Mouse (Mus musculus) CH12.LX (cell line): Measurements from ENCODE around the gene Nim1k. TPM values are rescaled to one million over a fixed set of nuclear protein-coding genes. Genes with fewer than 3 reads are reported as not detected.
"Not testable (repeated sequence)": the region's sequence is repeated elsewhere in the genome, so short reads cannot be mapped to it uniquely, and the experiment has no call there.

ENCODE experiments used
- DNase-seq: peaks from one replicate; pipeline ENCODE4 v3.0.0-alpha.2; 2013; ENCODE audit errors: extremely low read depth
- H3K27ac ChIP-seq: 2 replicates; pipeline ENCODE4 v1.5.1; 2012; ENCODE audit warnings: low read depth, mild to moderate bottlenecking, control low read depth, moderate library complexity; ENCODE audit not compliant: insufficient read depth
- H3K27me3 ChIP-seq: replicated peaks from 2 replicates; pipeline ENCODE3; 2012; ENCODE audit warnings: inconsistent platforms
- H3K36me3 ChIP-seq, 2 experiments: replicated peaks in 1 of 2; 2 replicates each; pipeline versions ENCODE3 to v1.6.1; 2012; ENCODE audit warnings: inconsistent platforms in 1 of 2, low read length in 1 of 2, mild to moderate bottlenecking in 1 of 2, mixed read lengths in 1 of 2, moderate library complexity in 1 of 2; ENCODE audit not compliant: control insufficient read depth in 1 of 2, insufficient read depth in 1 of 2
- H3K4me1 ChIP-seq, 2 experiments: 2 replicates each; pipeline ENCODE4 v1.6.1; 2012; ENCODE audit warnings: inconsistent platforms in 1 of 2, moderate library complexity in 1 of 2; ENCODE audit not compliant: insufficient read depth in 2 of 2, control insufficient read depth in 1 of 2
- H3K4me2 ChIP-seq: 2 replicates; pipeline ENCODE4 v1.6.1; 2012; ENCODE audit warnings: low read depth, mild to moderate bottlenecking, control low read depth; ENCODE audit not compliant: poor library complexity, insufficient read depth, severe bottlenecking
- H3K4me3 ChIP-seq, 3 experiments: fragments of 150-350 bp in 1 of 3; sonication (generic) in 1 of 3; replicated peaks in 1 of 3; 2 replicates each; pipeline versions ENCODE3 to v1.5.1; 2011 to 2012; ENCODE audit warnings: low read depth in 2 of 3, low read length in 2 of 3, mild to moderate bottlenecking in 2 of 3, moderate library complexity in 2 of 3, control low read depth in 1 of 3, improper control_type of control experiment in 1 of 3, inconsistent platforms in 1 of 3, mixed read lengths in 1 of 3; ENCODE audit not compliant: poor library complexity in 1 of 3
- H3K79me2 ChIP-seq: replicated peaks from 2 replicates; pipeline ENCODE4 v1.6.1; 2012; ENCODE audit warnings: mild to moderate bottlenecking, moderate library complexity; ENCODE audit not compliant: control insufficient read depth, poor library complexity, insufficient read depth, severe bottlenecking; ENCODE audit errors: extremely low read depth
- H3K9ac ChIP-seq: 2 replicates; pipeline ENCODE4 v1.6.1; 2012; ENCODE audit warnings: low read depth, mild to moderate bottlenecking, control low read depth, moderate library complexity; ENCODE audit not compliant: insufficient read depth
- H3K9me3 ChIP-seq: replicated peaks from 2 replicates; pipeline ENCODE3; 2012; ENCODE audit warnings: low read length, inconsistent platforms, mixed read lengths
- CHD2 ChIP-seq: IDR thresholded peaks from 2 replicates; pipeline ENCODE4 v1.6.1; 2011; ENCODE audit warnings: low read length, improper control_type of control experiment
- ELF1 ChIP-seq: IDR thresholded peaks from 2 replicates; pipeline ENCODE4 v1.6.1; 2014; ENCODE audit warnings: low read depth, mild to moderate bottlenecking, inconsistent platforms, low read length, improper control_type of control experiment
- GABPA ChIP-seq: IDR thresholded peaks from 2 replicates; pipeline ENCODE4 v1.6.1; 2012; ENCODE audit warnings: low read depth, low read length, improper control_type of control experiment, inconsistent platforms; ENCODE audit not compliant: insufficient replicate concordance
- HCFC1 ChIP-seq: IDR thresholded peaks from 2 replicates; pipeline ENCODE4 v1.6.1; 2012; ENCODE audit warnings: low read depth, mild to moderate bottlenecking, inconsistent platforms, low read length, improper control_type of control experiment
- JUND ChIP-seq: conservative IDR thresholded peaks from 2 replicates; pipeline ENCODE4 v1.6.1; 2011; ENCODE audit warnings: low read depth, low read length, improper control_type of control experiment
- KAT2A ChIP-seq: IDR thresholded peaks from 2 replicates; pipeline ENCODE4 v1.6.1; 2012; ENCODE audit warnings: low read length, improper control_type of control experiment, inconsistent platforms; ENCODE audit not compliant: insufficient replicate concordance
- MAZ ChIP-seq: IDR thresholded peaks from 2 replicates; pipeline ENCODE4 v1.6.1; 2012; ENCODE audit warnings: low read depth, mild to moderate bottlenecking, inconsistent platforms, low read length, improper control_type of control experiment, moderate library complexity
- MXI1 ChIP-seq: IDR thresholded peaks from 2 replicates; pipeline ENCODE4 v1.6.1; 2011; ENCODE audit warnings: mild to moderate bottlenecking, low read depth, low read length, improper control_type of control experiment
- NELFE ChIP-seq: IDR thresholded peaks from 2 replicates; pipeline ENCODE4 v1.6.1; 2011; ENCODE audit warnings: low read depth, low read length, improper control_type of control experiment
- POLR2A ChIP-seq: IDR thresholded peaks from 2 replicates; pipeline ENCODE4 v1.6.1; 2011; ENCODE audit warnings: low read depth, mild to moderate bottlenecking, improper control_type of control experiment, low read length
- POLR2AphosphoS2 ChIP-seq: IDR thresholded peaks from 2 replicates; pipeline ENCODE4 v1.6.1; 2011; ENCODE audit warnings: low read depth, low read length, improper control_type of control experiment
- RCOR1 ChIP-seq: conservative IDR thresholded peaks from 2 replicates; pipeline ENCODE4 v1.6.1; 2012; ENCODE audit warnings: low read depth, mild to moderate bottlenecking, inconsistent platforms, low read length, improper control_type of control experiment
- SIN3A ChIP-seq: IDR thresholded peaks from 2 replicates; pipeline ENCODE4 v1.6.1; 2012; ENCODE audit warnings: low read length, improper control_type of control experiment, inconsistent platforms
- SMC3 ChIP-seq: IDR thresholded peaks from 2 replicates; pipeline ENCODE4 v1.6.1; 2011; ENCODE audit warnings: low read depth, low read length, improper control_type of control experiment
- TBP ChIP-seq: conservative IDR thresholded peaks from 2 replicates; pipeline ENCODE4 v1.6.1; 2011; ENCODE audit warnings: low read depth, low read length, improper control_type of control experiment
- TCF12 ChIP-seq: IDR thresholded peaks from 2 replicates; pipeline ENCODE4 v1.6.1; 2014; ENCODE audit warnings: low read depth, mild to moderate bottlenecking, inconsistent platforms, low read length, improper control_type of control experiment
- UBTF ChIP-seq: IDR thresholded peaks from 2 replicates; pipeline ENCODE4 v1.6.1; 2012; ENCODE audit warnings: low read depth, mild to moderate bottlenecking, inconsistent platforms, low read length, improper control_type of control experiment, moderate library complexity
- USF2 ChIP-seq: conservative IDR thresholded peaks from 2 replicates; pipeline ENCODE4 v1.6.1; 2011; ENCODE audit warnings: low read depth, low read length, improper control_type of control experiment
- ZMIZ1 ChIP-seq: IDR thresholded peaks from 2 replicates; pipeline ENCODE4 v1.6.1; 2012; ENCODE audit warnings: low read depth, mild to moderate bottlenecking, inconsistent platforms, low read length, improper control_type of control experiment
- dilution Hi-C: fragments of 300-500 bp; cut with MboI; formaldehyde crosslinking; loops from 2 replicates; pipeline ENCODE4 v1.14.3; 2020; ENCODE audit warnings: low sequenced_read_pairs; ENCODE audit not compliant: extremely low pct_unique_long_range_greater_than_20kb, extremely low pct_ligation_motif_present
- in situ Hi-C: fragments of 300-500 bp; cut with MboI; formaldehyde crosslinking; loops from 3 replicates; pipeline ENCODE4 v1.14.3; 2019; ENCODE audit warnings: low sequenced_read_pairs, low pct_ligation_motif_present, low pct_unique_long_range_greater_than_20kb, mixed read lengths
- polyA plus RNA-seq: library from polyadenylated mRNA; unstranded; fragments of >175 nt; gene quantifications from 2 replicates; pipeline ENCODE4 v1.2.1, GENCODE M21; 2012; ENCODE audit warnings: low read depth; ENCODE audit not compliant: insufficient read length
- total RNA-seq, 2 experiments: library from RNA; depleted of rRNA; stranded (reverse); fragments of 300-350 nt in 1 of 2; fragments of >200 nt in 1 of 2; gene quantifications; 2 replicates each; pipeline ENCODE4 v1.2.3; 2012 to 2014

Gene Nim1k
- total and polyA plus RNA-seq, 3 experiments: 0.04 to 0.16 (median 0.09) TPM

DNA sequence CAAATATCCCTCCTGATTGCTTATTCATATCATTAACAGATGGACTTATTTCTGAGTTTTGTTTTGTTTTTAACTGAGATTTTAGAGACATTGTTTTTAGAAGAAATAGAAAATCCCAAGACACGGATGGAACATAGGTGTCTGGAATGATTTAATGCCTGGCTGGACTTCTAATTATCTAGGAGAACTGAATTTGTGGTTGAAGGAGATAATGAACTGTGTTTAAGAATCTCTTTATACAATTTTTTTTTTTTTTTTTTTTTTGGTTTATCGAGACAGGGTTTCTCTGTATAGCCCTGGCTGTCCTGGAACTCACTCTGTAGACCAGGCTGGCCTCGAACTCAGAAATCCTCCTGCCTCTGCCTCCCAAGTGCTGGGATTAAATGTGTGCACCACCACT is 63.7 kb downstream of the Nim1k start:
- H3K4me3 ChIP-seq: peak overlapping the region in 2 of 3 experiments; percentile 81 to 97
- dilution Hi-C loops, in situ Hi-C loops, H3K27me3 ChIP-seq, H3K27ac ChIP-seq, H3K9me3 ChIP-seq, DNase-seq: not testable (repeated sequence)
- peaks cover 11 to 47% of the 10 kb centered on the region in 2 experiments; a peak in 3 of 4 replicates for H3K4me1 ChIP-seq
- peak overlapping the region; percentile 95 for H3K4me2 ChIP-seq
- H3K36me3 ChIP-seq: peaks cover 0 to 12% of the 10 kb centered on the region in 2 experiments
- H3K9ac ChIP-seq: peak overlapping the region; percentile 53; the same call in 1 of the 2 replicates
- peaks cover 54% of the 10 kb centered on the region for H3K79me2 ChIP-seq
- 0 out of 2 replicates have a peak, but pooled peaks have one; percentile 1 for TF ChIP-seq SIN3A

DNA sequence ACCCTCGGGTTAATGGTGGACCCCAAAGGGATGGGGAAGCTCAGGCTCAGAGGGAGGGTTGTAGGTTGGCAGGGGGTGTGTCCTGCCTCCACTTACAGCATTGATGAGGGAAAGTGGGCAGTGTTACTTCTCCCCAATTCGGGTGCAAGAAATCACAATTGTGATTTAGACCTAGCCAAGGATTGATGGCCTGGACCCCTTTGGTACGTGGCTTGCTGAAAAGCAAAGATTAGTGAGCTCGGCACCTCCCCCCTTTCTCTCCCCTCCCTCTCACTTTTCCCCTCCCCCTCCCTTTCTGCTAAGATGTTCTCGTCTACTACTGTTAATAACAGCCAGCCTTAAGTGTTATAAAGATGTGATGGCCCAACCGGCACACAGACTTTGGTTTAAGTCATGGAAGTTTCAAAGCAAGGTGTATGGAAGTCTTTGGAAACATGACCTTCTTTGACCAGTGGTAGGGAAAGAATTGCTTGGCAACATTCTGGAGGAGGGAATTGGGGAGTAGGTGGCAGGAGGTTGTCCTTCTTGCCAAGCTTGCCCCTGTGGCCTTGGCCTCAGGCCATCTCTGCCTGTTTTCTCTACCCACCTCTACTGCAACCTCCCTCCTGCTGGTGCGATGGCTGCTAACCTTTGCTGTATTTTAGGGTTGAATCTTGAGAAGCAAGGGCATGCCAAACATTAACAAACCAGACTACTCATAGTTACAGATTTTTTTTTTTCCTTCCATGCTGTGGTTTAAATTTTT is 64.6 kb downstream of the Nim1k start:
- Histone ChIP-seq H3K4me3 (peak overlapping the region; percentile 75 to 97 (median 81)), H3K4me2 (peak overlapping the region; percentile 95), H3K27ac (0 out of 2 replicates have a peak overlapping the region, but pooled peaks have one; percentile 38), H3K27me3 (no peaks in the 10 kb centered on the region), H3K79me2 (peaks cover 50% of the 10 kb centered on the region), H3K4me1 (peaks cover 11 to 47% of the 10 kb centered on the region in 2 experiments; a peak in 3 of 4 replicates), H3K9me3 (no peaks in the 10 kb centered on the region), H3K36me3 (peaks cover 0 to 7% of the 10 kb centered on the region in 2 experiments), H3K9ac (peak overlapping the region; percentile 53)
- in situ Hi-C loops: no loop called here
- dilution Hi-C loops: no loop called here
- DNase-seq: peak; percentile 26
- TF ChIP-seq CHD2 (peak; percentile 53; the same call in 1 of the 2 replicates), GABPA (no peak), MAZ (no peak), POLR2A (no peak)

DNA sequence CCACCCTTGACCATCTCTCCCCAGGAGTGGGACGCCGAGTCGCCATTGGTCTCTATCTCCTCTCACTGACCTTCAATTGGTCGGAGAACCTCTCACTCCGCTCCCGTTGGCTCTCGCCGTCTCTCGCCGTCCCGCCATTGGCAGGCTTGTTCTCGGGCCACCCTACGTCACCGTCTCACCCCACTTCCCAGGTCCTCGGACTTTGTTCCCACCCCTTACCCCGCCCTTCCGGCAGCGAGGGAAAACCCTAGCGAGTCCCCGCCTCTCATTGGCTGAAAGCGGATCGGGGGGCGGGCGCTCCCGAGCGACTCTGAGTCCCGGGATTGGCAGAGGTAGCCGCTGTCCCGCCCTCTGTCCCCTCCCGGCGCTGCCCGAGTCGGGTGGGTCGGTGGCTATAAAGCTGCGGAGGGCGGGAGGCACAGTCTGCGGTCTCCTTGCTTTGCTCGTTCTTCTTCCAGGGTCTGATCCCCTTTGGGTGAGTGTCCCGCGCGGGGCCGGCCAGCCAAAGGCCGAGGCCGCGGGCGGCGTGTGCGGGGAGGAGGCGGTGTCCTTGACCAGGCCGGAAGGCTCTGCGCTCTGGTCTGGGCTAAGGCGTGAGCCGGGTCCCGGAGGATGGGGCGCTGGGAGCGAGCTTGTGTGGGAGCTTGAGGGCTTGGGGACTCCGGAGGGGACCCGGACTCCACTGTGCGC is 65.5 kb downstream of the Nim1k start, which contains the start of gene Hmgcs1:
Gene Hmgcs1 (plus strand): TSS at position 341 of the 690 bp plus-strand sequence.
- Histone ChIP-seq H3K9ac (peak within 1 kb of the TSS; percentile 53), H3K79me2 (peaks cover 44% of the 10 kb centered on the region), H3K9me3 (no peaks in the 10 kb centered on the region), H3K27me3 (no peaks in the 10 kb centered on the region), H3K27ac (peak within 1 kb of the TSS; percentile 38; the same call in 1 of the 2 replicates), H3K36me3 (peaks cover 0 to 3% of the 10 kb centered on the region in 2 experiments), H3K4me1 (peaks cover 11 to 41% of the 10 kb centered on the region in 2 experiments; a peak in 3 of 4 replicates), H3K4me2 (peak within 1 kb of the TSS; percentile 95), H3K4me3 (peak within 1 kb of the TSS; percentile 75 to 97 (median 95))
- in situ Hi-C loops (no loop called here), dilution Hi-C loops (no loop called here)
- peak; percentile 79 for TF ChIP-seq TBP
- TF ChIP-seq ELF1: peak; percentile 85
- TF ChIP-seq KAT2A: no peak
- TF ChIP-seq RCOR1: no peak
- 0 out of 2 replicates have a peak, but pooled peaks have one; percentile 67 for TF ChIP-seq UBTF
- peak; percentile 51; the same call in 1 of the 2 replicates for TF ChIP-seq ZMIZ1
- peak; percentile 77 for TF ChIP-seq NELFE
- peak; percentile 89 for TF ChIP-seq POLR2A
- peak; percentile 96 for TF ChIP-seq CHD2
- no peak for TF ChIP-seq SMC3
- TF ChIP-seq MXI1: peak; percentile 60
- peak; percentile 56 for TF ChIP-seq TCF12
- TF ChIP-seq POLR2AphosphoS2: no peak
- TF ChIP-seq USF2: no peak
- peak; percentile 69; the same call in 1 of the 2 replicates for TF ChIP-seq HCFC1
- peak; percentile 15; the same call in 1 of the 2 replicates for TF ChIP-seq SIN3A
- TF ChIP-seq JUND: no peak
- peak; percentile 99 for DNase-seq
